ENCODE assay signal across 22 mouse cellular contexts in the genomic region with DNA sequence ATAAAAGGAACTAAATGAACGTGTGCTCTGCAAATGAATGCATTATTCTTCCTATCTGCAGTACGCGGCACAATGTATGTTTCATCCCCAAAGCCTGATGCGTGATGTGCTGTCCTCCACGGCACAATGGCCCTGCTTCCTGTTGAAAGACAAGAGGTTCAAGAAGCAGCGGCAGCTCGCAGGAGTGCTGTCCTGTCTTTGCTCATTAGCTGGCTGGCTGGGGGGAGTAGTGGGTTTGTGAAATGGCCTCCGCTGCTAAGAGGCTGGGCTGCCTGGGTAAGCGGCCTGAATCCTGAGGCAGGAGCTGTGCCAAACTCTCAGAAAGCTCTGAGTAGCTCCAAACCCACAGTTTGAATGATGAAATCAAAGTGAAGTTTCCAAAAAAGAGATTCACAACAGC. TPM values are rescaled to one million over a fixed set of nuclear protein-coding genes. Genes with fewer than 3 reads are reported as not detected.
A peak's percentile ranks its signal among the peaks of the same experiment; 100 is the strongest.
DNase-seq lines count a peak whose midpoint lies in the region; ATAC-seq and TF ChIP-seq lines count a peak whose summit lies in the region.
"Had no signal": no experiment of that assay in that cellular context is flagged by ENCODE, and none has a peak within 500 bp of the region (broad histone marks: within the 10 kb centered on the region; RNA-seq: fewer than 3 reads in every experiment).

No protein-coding gene starts in this region.

- 36% methylated on average over 9 of the region's 9 CpGs for WGBS in lung, embryonic 14.5 days
- 27% methylated on average over 9 of the region's 9 CpGs for WGBS in midbrain, postnatal 0 days
- WGBS in liver, embryonic 12.5 days (ENCODE audit: insufficient replicate concordance), result 40% methylated on average over 9 of the region's 9 CpGs

- DNase-seq in embryo, embryonic 10 days (ENCODE audit: low spot score), result peak; percentile 25
- DNase-seq in embryo, embryonic 9.5 days (ENCODE audit: extremely low spot score), result no peak
- peak; percentile 22 for DNase-seq in lung, embryonic 14.5 days
- no peak for DNase-seq in lung, adult 18-20 months
- peak; percentile 73 for DNase-seq in NIH3T3 (ENCODE audit: low read depth)
- DNase-seq in midbrain, postnatal 0 days (ENCODE audit: low spot score), result peak; percentile 34
- DNase-seq in adrenal gland, adult 8-10 months, result no peak
- DNase-seq: adrenal gland, postnatal 14 days; B cell, adult 2 months; cerebellum, adult 18-20 months; cerebellum, adult 9-11 months; cerebellum, postnatal 36 days; gastrocnemius, postnatal 36 days; heart, adult 11 months; heart, postnatal 14 days had no signal

- TF ChIP-seq CTCF in lung, embryonic 14.5 days (IDR thresholded peaks at IDR 0.05; ENCODE audit: low read depth), result no peak
- no peak for TF ChIP-seq CTCF in midbrain, postnatal 0 days (IDR thresholded peaks at IDR 0.05)

- no peaks in the 10 kb centered on the region for H3K4me1 ChIP-seq in lung, embryonic 14.5 days (ENCODE audit: insufficient read depth)
- H3K4me1 ChIP-seq in midbrain, postnatal 0 days (ENCODE audit: insufficient read depth, low read length), result peaks cover 14% of the 10 kb centered on the region; the same call in 1 of the 2 replicates
- no peaks in the 10 kb centered on the region for H3K4me1 ChIP-seq in liver, embryonic 12.5 days

- H3K27me3 ChIP-seq in lung, embryonic 14.5 days (ENCODE audit: insufficient read depth, low read length), result peaks cover 13% of the 10 kb centered on the region; the same call in 1 of the 2 replicates
- H3K27me3 ChIP-seq in midbrain, postnatal 0 days (ENCODE audit: insufficient read depth, low read length), result no peaks in the 10 kb centered on the region
- H3K27me3 ChIP-seq in liver, embryonic 12.5 days (replicated peaks), result peaks cover 51% of the 10 kb centered on the region

- H3K9me3 ChIP-seq in lung, embryonic 14.5 days (ENCODE audit: low read depth, low read length), result no peaks in the 10 kb centered on the region
- no peaks in the 10 kb centered on the region for H3K9me3 ChIP-seq in midbrain, postnatal 0 days (ENCODE audit: low read length)
- no peaks in the 10 kb centered on the region for H3K9me3 ChIP-seq in liver, embryonic 12.5 days (replicated peaks)
- H3K9me3 ChIP-seq: embryonic facial prominence, embryonic 13.5 days; forebrain, embryonic 13.5 days; G1E had no signal

- H3K27ac ChIP-seq in lung, embryonic 14.5 days (ENCODE audit: low read depth), result no peak overlapping the region
- no peak overlapping the region for H3K27ac ChIP-seq in midbrain, postnatal 0 days (ENCODE audit: low read depth, low read length)
- no peak overlapping the region for H3K27ac ChIP-seq in liver, embryonic 12.5 days
- H3K27ac ChIP-seq: embryonic facial prominence, embryonic 13.5 days; forebrain, embryonic 13.5 days; hindbrain, embryonic 14.5 days had no signal

- H3K4me2 ChIP-seq in lung, embryonic 14.5 days, result no peak overlapping the region
- no peak overlapping the region for H3K4me2 ChIP-seq in midbrain, postnatal 0 days (ENCODE audit: low read depth, low read length, poor library complexity, severe bottlenecking)
- no peak overlapping the region for H3K4me2 ChIP-seq in liver, embryonic 12.5 days
- H3K4me2 ChIP-seq: embryonic facial prominence, embryonic 13.5 days; forebrain, embryonic 13.5 days; hindbrain, embryonic 14.5 days had no signal

- H3K36me3 ChIP-seq in lung, embryonic 14.5 days (ENCODE audit: insufficient read depth), result no peaks in the 10 kb centered on the region
- no peaks in the 10 kb centered on the region for H3K36me3 ChIP-seq in midbrain, postnatal 0 days (ENCODE audit: insufficient read depth, low read length)
- no peaks in the 10 kb centered on the region for H3K36me3 ChIP-seq in liver, embryonic 12.5 days
- H3K36me3 ChIP-seq: embryonic facial prominence, embryonic 13.5 days; G1E had no signal

- H3K9ac ChIP-seq in lung, embryonic 14.5 days, result no peak overlapping the region
- H3K9ac ChIP-seq in midbrain, postnatal 0 days (replicated peaks; ENCODE audit: low read length, poor library complexity, severe bottlenecking), result no peak overlapping the region
- no peak overlapping the region for H3K9ac ChIP-seq in liver, embryonic 12.5 days
- H3K9ac ChIP-seq: embryonic facial prominence, embryonic 13.5 days; forebrain, embryonic 13.5 days; hindbrain, embryonic 14.5 days had no signal

- ATAC-seq in lung, embryonic 14.5 days (ENCODE audit: insufficient read depth), result no peak
- ATAC-seq in midbrain, postnatal 0 days (ENCODE audit: low FRiP score), result no peak
- no peak for ATAC-seq in liver, embryonic 12.5 days
- ATAC-seq: CD4-positive, CD25-positive, alpha-beta regulatory T cell, adult 4 months; forebrain, embryonic 13.5 days had no signal

- H3K4me3 ChIP-seq in lung, embryonic 14.5 days (ENCODE audit: low read depth, low read length), result no peak overlapping the region
- H3K4me3 ChIP-seq in midbrain, postnatal 0 days (ENCODE audit: low read depth, low read length), result no peak overlapping the region
- no peak overlapping the region for H3K4me3 ChIP-seq in liver, embryonic 12.5 days
- H3K4me3 ChIP-seq: embryonic facial prominence, embryonic 13.5 days; forebrain, embryonic 13.5 days had no signal

RNA-seq across cellular contexts. Expression of a gene that starts 31.9 kb away (rescaled TPM):
- 4.7 and 4.8 TPM in 2 replicates for polyA plus RNA-seq in lung, embryonic 14.5 days (2014; fragmentation: Nextera tagmentation; extraction: Ambion mirVana)
- total RNA-seq in midbrain, postnatal 0 days (2014; rRNA removed), result 145 and 192 TPM in 2 replicates
- 110 and 114 TPM in 2 replicates for polyA plus RNA-seq in midbrain, postnatal 0 days (2015; fragmentation: Nextera tagmentation; extraction: Ambion mirVana)
- polyA plus RNA-seq in liver, embryonic 12.5 days (2016; fragmentation: Nextera tagmentation; extraction: Ambion mirVana), result 0.75 and 1.2 TPM in 2 replicates
- 1 to 10 TPM; 1.2 to 2.3 (median 1.8) TPM for total RNA-seq in adrenal gland, adult 8-10 months (2022)
- total RNA-seq: hematopoietic stem cell, adult 5-6 weeks had no signal
- polyA plus RNA-seq: CD4-positive, CD25-positive, alpha-beta regulatory T cell, adult 4 months; G1E had no signal

RNA-seq across cellular contexts. Expression of a gene that starts 36.3 kb away (rescaled TPM):
- polyA plus RNA-seq in lung, embryonic 14.5 days (2014; fragmentation: Nextera tagmentation; extraction: Ambion mirVana), result 0.23 and 1.1 TPM in 2 replicates
- total RNA-seq in midbrain, postnatal 0 days (2014; rRNA removed), result 0.28 TPM in 1 of 2 replicates, not detected in the other
- polyA plus RNA-seq in midbrain, postnatal 0 days (2015; fragmentation: Nextera tagmentation; extraction: Ambion mirVana), result 0.25 TPM in 1 of 2 replicates, not detected in the other
- polyA plus RNA-seq in liver, embryonic 12.5 days (2016; fragmentation: Nextera tagmentation; extraction: Ambion mirVana), result not detected in 2 replicates
- 1 to 10 TPM in 1 of 4 experiments, under 1 TPM in 2, not detected in 1; 0.29 to 1.5 (median 0.40) TPM for total RNA-seq in adrenal gland, adult 8-10 months (2022)
- total RNA-seq: G1E; gastrocnemius, postnatal 36 days; heart, postnatal 14 days; hematopoietic stem cell, adult 5-6 weeks had no signal
- polyA plus RNA-seq: CD4-positive, CD25-positive, alpha-beta regulatory T cell, adult 4 months; forebrain, embryonic 13.5 days; G1E; hindbrain, embryonic 14.5 days had no signal

RNA-seq across cellular contexts. Expression of a gene that starts 36.7 kb away (rescaled TPM):
- polyA plus RNA-seq in lung, embryonic 14.5 days (2014; fragmentation: Nextera tagmentation; extraction: Ambion mirVana), result 12.3 and 13.9 TPM in 2 replicates
- 31.6 and 37.3 TPM in 2 replicates for total RNA-seq in midbrain, postnatal 0 days (2014; rRNA removed)
- 7.5 and 8.7 TPM in 2 replicates for polyA plus RNA-seq in midbrain, postnatal 0 days (2015; fragmentation: Nextera tagmentation; extraction: Ambion mirVana)
- 0.62 and 0.63 TPM in 2 replicates for polyA plus RNA-seq in liver, embryonic 12.5 days (2016; fragmentation: Nextera tagmentation; extraction: Ambion mirVana)
- total RNA-seq in adrenal gland, adult 8-10 months (2022), result 10 to 100 TPM in 1 of 4 experiments, 1 to 10 TPM in 3; 6.4 to 15.0 (median 8.1) TPM
- total RNA-seq: hematopoietic stem cell, adult 5-6 weeks had no signal
- polyA plus RNA-seq: CD4-positive, CD25-positive, alpha-beta regulatory T cell, adult 4 months; G1E had no signal

Comparison
In these comparisons a context has a peak if more than half of its experiments do, and no peak if none do; other contexts are left out.
1. DNase-seq: peak in embryo, embryonic 10 days (single experiment), lung, embryonic 14.5 days (single experiment), NIH3T3 (single experiment) and midbrain, postnatal 0 days (single experiment); none in embryo, embryonic 9.5 days (single experiment), lung, adult 18-20 months (0 of 2) and adrenal gland, adult 8-10 months (single experiment).
2. RNA of a gene that starts 31.9 kb away (polyA plus RNA-seq): 110 to 114 TPM in midbrain, postnatal 0 days; 4.7 to 4.8 TPM in lung, embryonic 14.5 days and 0.75 to 1.2 TPM in liver, embryonic 12.5 days; every median in the first group is over 10 times any median in the second.